Mouse (Mus musculus): Measurements from ENCODE around the gene Higd1b.

Gene Higd1b

GRCm38 (mm10) chr11:102838616-102839150 is 3.0 kb downstream of the Higd1b start:
- no peak for DNase-seq

- DNase-seq, result no peak
These were observed 10.3 kb downstream of the Higd1b start for GRCm38 (mm10) chr11:102845926-102846325.

DNA sequence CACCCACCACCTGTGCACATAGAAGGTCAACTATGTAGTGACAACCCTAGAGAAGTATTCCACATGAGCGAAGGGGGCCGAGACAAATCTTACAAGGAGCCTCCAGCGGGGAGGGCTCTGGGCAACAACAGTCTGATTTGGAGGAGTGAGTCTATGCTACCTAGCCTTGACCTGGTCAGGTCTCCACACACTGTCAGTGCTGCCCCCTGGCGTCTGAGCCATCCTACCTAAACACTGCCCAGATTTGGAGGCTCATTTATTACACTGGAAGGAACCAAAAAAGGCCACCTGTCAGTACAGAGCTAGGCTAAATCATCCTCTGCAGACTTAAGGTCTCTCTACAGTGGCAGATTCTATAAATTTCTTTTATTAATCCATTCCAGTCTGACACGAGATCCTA is 16.2 kb downstream of the Higd1b start:
- peak; percentile 46 to 49 for DNase-seq

GRCm38 (mm10) chr11:102853760-102854159 is 18.1 kb downstream of the Higd1b start:
- peak in 1 of 2 experiments; percentile 8 for DNase-seq

DNA sequence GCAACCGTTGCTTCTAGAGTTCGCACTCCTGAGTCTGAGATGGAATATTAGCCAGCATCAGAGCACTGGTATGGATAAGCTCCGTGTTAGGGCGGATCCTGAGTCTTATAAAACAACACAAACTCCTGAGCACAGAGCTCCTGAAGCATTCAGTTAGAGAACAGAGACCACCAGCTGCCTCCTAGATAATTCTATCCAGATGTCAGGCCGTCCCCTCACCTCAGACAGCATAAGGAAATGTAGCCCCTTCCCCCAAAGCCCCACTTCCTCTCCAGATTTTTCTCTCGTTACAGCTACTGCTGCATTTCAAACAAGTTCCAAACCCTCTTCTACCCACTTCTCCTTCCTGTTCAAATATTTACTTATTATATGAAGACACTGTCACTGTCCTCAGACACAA is 20.3 kb downstream of the Higd1b start:
- no peak for DNase-seq

- no peak for DNase-seq
These were observed 23.3 kb downstream of the Higd1b start for GRCm38 (mm10) chr11:102858951-102859350.

- DNase-seq, result no peak
These were observed 24.3 kb downstream of the Higd1b start for GRCm38 (mm10) chr11:102859933-102860332.

- peak; percentile 53 to 59 for DNase-seq
These were observed 28.6 kb downstream of the Higd1b start for GRCm38 (mm10) chr11:102864272-102864671.

GRCm38 (mm10) chr11:102874801-102875334 is 39.2 kb downstream of the Higd1b start:
- no peak for DNase-seq

DNA sequence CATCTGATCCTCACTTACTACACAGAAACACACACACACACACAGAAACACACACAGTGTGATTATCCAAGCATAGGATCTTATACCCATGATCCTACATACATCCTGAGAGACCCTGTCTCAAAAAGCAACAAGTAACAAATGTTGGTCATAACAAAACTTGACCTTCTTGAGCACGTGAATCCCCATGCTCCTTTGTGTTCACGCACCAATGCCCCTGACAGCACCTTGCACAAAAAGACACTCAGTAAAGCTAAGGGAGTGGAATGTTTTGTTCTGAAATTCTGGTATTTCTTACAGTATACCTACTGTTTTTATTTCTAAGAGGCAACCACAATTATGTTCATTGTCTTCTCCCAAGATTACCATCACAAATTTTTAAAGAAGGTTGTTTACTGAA is 43.9 kb downstream of the Higd1b start:
- DNase-seq, result no peak

GRCm38 (mm10) chr11:102880585-102881313 is 45.1 kb downstream of the Higd1b start, which contains the start of the genes Eftud2 and Ccdc103:
Gene Eftud2, minus strand, starts transcription at chr11:102880985.
Gene Ccdc103, plus strand, starts transcription at chr11:102881204.
- peak; percentile 96 for DNase-seq

DNA sequence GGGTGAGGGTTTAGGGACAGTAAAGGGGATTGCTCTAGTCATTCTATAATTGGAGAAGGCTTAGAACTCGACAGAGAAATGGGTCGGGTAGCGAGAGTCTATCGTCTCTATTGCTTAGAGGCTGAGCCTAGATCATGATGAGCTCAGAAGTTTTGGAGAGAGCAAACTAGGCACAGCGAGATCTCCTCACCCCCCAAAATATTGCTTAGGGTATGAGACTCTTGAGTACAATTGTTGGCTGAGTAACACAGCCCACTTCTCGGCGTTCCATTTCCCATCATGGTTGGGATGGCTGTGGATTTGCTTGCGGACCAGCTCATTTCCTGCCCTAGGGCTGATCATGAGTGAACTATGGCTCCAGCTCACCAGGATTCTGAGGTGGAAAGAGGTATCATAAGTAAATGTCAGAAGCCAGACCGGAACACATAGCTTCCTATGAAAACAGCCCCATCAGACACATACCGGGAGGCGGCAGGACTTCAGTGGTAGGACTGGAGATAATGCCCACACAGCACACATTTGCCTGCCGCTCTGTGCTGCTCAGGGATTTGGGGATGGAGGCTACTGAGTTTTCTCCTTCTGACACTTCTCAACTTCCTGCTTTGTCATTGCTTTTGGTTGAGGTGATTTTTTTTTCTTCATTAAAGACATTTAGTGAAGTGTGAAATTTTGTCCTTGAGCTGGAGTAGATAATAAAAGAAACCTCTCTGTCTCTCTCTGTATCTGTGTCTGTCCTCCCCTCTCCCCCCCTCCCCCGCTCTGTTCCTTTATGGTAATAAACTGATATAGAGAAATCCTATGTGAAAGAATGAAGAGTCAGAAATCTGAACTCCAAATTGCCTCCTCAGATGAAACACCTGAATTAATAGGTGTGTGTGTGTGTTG is 45.9 kb downstream of the Higd1b start:
- peak in 1 of 2 experiments; percentile 21 for DNase-seq

GRCm38 (mm10) chr11:102884616-102885219 is 49.1 kb downstream of the Higd1b start, which contains the start of gene Fam187a:
Gene Fam187a, plus strand, starts transcription at chr11:102885169.
- no peak for DNase-seq

GRCm38 (mm10) chr11:102887433-102887832 is 51.8 kb downstream of the Higd1b start:
- no peak for DNase-seq

All from B cell, adult 2 months (primary cell).